8 mouse cellular contexts compared by ENCODE assay signal in genomic region chr9:44107557-44108179, GRCm38 (mm10). TPM values are rescaled to one million over a fixed set of nuclear protein-coding genes. Genes with fewer than 3 reads are reported as not detected.
DNase-seq lines count a peak whose midpoint lies in the region; ATAC-seq and TF ChIP-seq lines count a peak whose summit lies in the region.
"Had no signal": no experiment of that assay in that cellular context is flagged by ENCODE, and none has a peak within 500 bp of the region (broad histone marks: within the 10 kb centered on the region; RNA-seq: fewer than 3 reads in every experiment).

No protein-coding gene starts in this region.

- H3K9me3 ChIP-seq in heart, postnatal 0 days (replicated peaks; ENCODE audit: control insufficient read depth, low read length) = no peaks in the 10 kb centered on the region
- no peaks in the 10 kb centered on the region for H3K9me3 ChIP-seq in stomach, embryonic 14.5 days (ENCODE audit: control insufficient read depth, low read depth, low read length)

- DNase-seq in right cerebral cortex, postnatal 25 days = peak; percentile 39
- no peak for DNase-seq in right cerebral cortex, adult 2 months (ENCODE audit: low spot score in 2 of 2)
- DNase-seq in cerebellum, postnatal 25 days = peak; percentile 64 to 77
- no peak for DNase-seq in heart, postnatal 0 days (ENCODE audit: low spot score)
- DNase-seq in liver, adult 2 months (ENCODE audit: extremely low read depth, low read depth, low spot score) = no peak
- no peak for DNase-seq in frontal cortex, postnatal 14 days (ENCODE audit: low spot score in 2 of 2)

- H3K36me3 ChIP-seq in heart, postnatal 0 days (replicated peaks; ENCODE audit: control insufficient read depth, insufficient read depth, low read length) = no peaks in the 10 kb centered on the region; the same call in 1 of the 2 replicates
- H3K36me3 ChIP-seq in liver, adult 2 months (ENCODE audit: control insufficient read depth, insufficient read depth, low read length) = no peaks in the 10 kb centered on the region
- H3K36me3 ChIP-seq in stomach, embryonic 14.5 days (ENCODE audit: control insufficient read depth, insufficient read depth, low read length) = peaks cover 10% of the 10 kb centered on the region

- H3K27me3 ChIP-seq in heart, postnatal 0 days (ENCODE audit: control insufficient read depth, insufficient read depth, low read length) = no peaks in the 10 kb centered on the region
- no peaks in the 10 kb centered on the region for H3K27me3 ChIP-seq in liver, adult 2 months (ENCODE audit: control insufficient read depth, insufficient read depth, low read length)
- H3K27me3 ChIP-seq in stomach, embryonic 14.5 days (ENCODE audit: control insufficient read depth, insufficient read depth, low read length) = no peaks in the 10 kb centered on the region

- peaks cover 32% of the 10 kb centered on the region for H3K4me1 ChIP-seq in heart, postnatal 0 days (ENCODE audit: control insufficient read depth, insufficient read depth)
- peaks cover 2% of the 10 kb centered on the region; the same call in 1 of the 2 replicates for H3K4me1 ChIP-seq in liver, adult 2 months (ENCODE audit: control insufficient read depth, insufficient read depth, low read length)
- peaks cover 44% of the 10 kb centered on the region for H3K4me1 ChIP-seq in stomach, embryonic 14.5 days (ENCODE audit: control insufficient read depth, insufficient read depth, low read length)

- H3K9ac ChIP-seq in heart, postnatal 0 days (replicated peaks; ENCODE audit: low read depth, low read length) = peak overlapping the region; percentile 7; the same call in 1 of the 2 replicates
- H3K9ac ChIP-seq in liver, adult 2 months (ENCODE audit: low read depth, low read length) = peak overlapping the region; percentile 28
- H3K9ac ChIP-seq in stomach, embryonic 14.5 days (replicated peaks; ENCODE audit: low read depth, low read length) = no peak overlapping the region

- TF ChIP-seq EP300 in heart, postnatal 0 days (IDR thresholded peaks at IDR 0.05; ENCODE audit: low read depth) = no peak

- H3K4me3 ChIP-seq in heart, postnatal 0 days (ENCODE audit: low read depth, low read length) = peak overlapping the region; percentile 12; the same call in 1 of the 2 replicates
- H3K4me3 ChIP-seq in liver, adult 2 months (ENCODE audit: insufficient read depth, low read depth, low read length) = peak overlapping the region; percentile 32; the same call in 1 of the 2 replicates
- H3K4me3 ChIP-seq in stomach, embryonic 14.5 days (ENCODE audit: low read depth, low read length) = no peak overlapping the region; the same call in 1 of the 2 replicates

- peaks cover 5% of the 10 kb centered on the region; the same call in 1 of the 2 replicates for H3K79me2 ChIP-seq in liver, adult 2 months (ENCODE audit: control insufficient read depth, insufficient read depth, low read length)

- 36% methylated on average over 25 of the region's 25 CpGs for WGBS in heart, postnatal 0 days
- 81% methylated on average over 25 of the region's 25 CpGs for WGBS in liver, adult 2 months
- 46% methylated on average over 25 of the region's 25 CpGs for WGBS in stomach, embryonic 14.5 days

- TF ChIP-seq POLR2A in liver, adult 2 months (IDR thresholded peaks at IDR 0.05; ENCODE audit: extremely low read depth, insufficient read depth, low read length) = no peak

- peak overlapping the region; percentile 40 for H3K4me2 ChIP-seq in heart, postnatal 0 days (ENCODE audit: low read depth, low read length)
- peak overlapping the region; percentile 30; the same call in 1 of the 2 replicates for H3K4me2 ChIP-seq in stomach, embryonic 14.5 days (replicated peaks; ENCODE audit: low read depth, low read length)

- ATAC-seq in heart, postnatal 0 days (ENCODE audit: insufficient read depth, low read depth) = no peak
- no peak for ATAC-seq in stomach, embryonic 14.5 days (ENCODE audit: insufficient number of reproducible peaks, insufficient read depth, low FRiP score, low read depth)

- TF ChIP-seq CTCF in heart, postnatal 0 days (IDR thresholded peaks at IDR 0.05; ENCODE audit: low read depth) = peak; percentile 21; the same call in 1 of the 2 replicates
- peak; percentile 34; the same call in 1 of the 2 replicates for TF ChIP-seq CTCF in liver, adult 2 months (IDR thresholded peaks at IDR 0.05; ENCODE audit: low read depth, low read length)

- H3K27ac ChIP-seq in heart, postnatal 0 days (ENCODE audit: low read depth) = peak overlapping the region; percentile 68
- peak overlapping the region; percentile 6; the same call in 1 of the 2 replicates for H3K27ac ChIP-seq in liver, adult 2 months (replicated peaks; ENCODE audit: insufficient read depth, low read depth, low read length)
- H3K27ac ChIP-seq in stomach, embryonic 14.5 days (ENCODE audit: low read length) = peak overlapping the region; percentile 59; the same call in 1 of the 2 replicates

RNA-seq across cellular contexts. Expression of gene C1qtnf5, which starts 0.6 kb away (rescaled TPM):
- total RNA-seq in heart, postnatal 0 days (2014; rRNA removed; ENCODE audit: low replicate concordance) = 9.0 TPM in 2 replicates
- 4.1 and 4.5 TPM in 2 replicates for polyA plus RNA-seq in heart, postnatal 0 days (2015; fragmentation: Nextera tagmentation; extraction: Ambion mirVana)
- 2.7 and 3.0 TPM in 2 replicates for total RNA-seq in liver, adult 2 months (2014; rRNA removed)
- polyA plus RNA-seq in liver, adult 2 months (2012; rRNA removed) = 5.6 and 5.7 TPM in 2 replicates
- polyA plus RNA-seq in stomach, embryonic 14.5 days (2014; fragmentation: Nextera tagmentation; extraction: Ambion mirVana) = 2.3 and 2.8 TPM in 2 replicates
- total RNA-seq: neutrophil, adult 5-6 weeks had no signal

RNA-seq across cellular contexts. Expression of gene Gm49380, which starts 5.6 kb away (rescaled TPM):
- total RNA-seq in heart, postnatal 0 days (2014; rRNA removed; ENCODE audit: low replicate concordance) = not detected in 2 replicates
- polyA plus RNA-seq in heart, postnatal 0 days (2015; fragmentation: Nextera tagmentation; extraction: Ambion mirVana) = 0.10 TPM in 1 of 2 replicates, not detected in the other
- 0.09 TPM in 1 of 2 replicates, not detected in the other for total RNA-seq in liver, adult 2 months (2014; rRNA removed)
- not detected in 2 replicates for polyA plus RNA-seq in liver, adult 2 months (2012; rRNA removed)
- 0.43 and 0.52 TPM in 2 replicates for polyA plus RNA-seq in stomach, embryonic 14.5 days (2014; fragmentation: Nextera tagmentation; extraction: Ambion mirVana)
- total RNA-seq: neutrophil, adult 5-6 weeks had no signal

RNA-seq across cellular contexts. Expression of gene Rnf26, which starts 5.6 kb away (rescaled TPM):
- 13.0 and 16.6 TPM in 2 replicates for total RNA-seq in heart, postnatal 0 days (2014; rRNA removed; ENCODE audit: low replicate concordance)
- polyA plus RNA-seq in heart, postnatal 0 days (2015; fragmentation: Nextera tagmentation; extraction: Ambion mirVana) = 13.7 and 14.1 TPM in 2 replicates
- total RNA-seq in liver, adult 2 months (2014; rRNA removed) = 3.1 and 5.0 TPM in 2 replicates
- 16.7 and 19.0 TPM in 2 replicates for polyA plus RNA-seq in liver, adult 2 months (2012; rRNA removed)
- 61.7 and 66.7 TPM in 2 replicates for polyA plus RNA-seq in stomach, embryonic 14.5 days (2014; fragmentation: Nextera tagmentation; extraction: Ambion mirVana)

RNA-seq across cellular contexts. Expression of gene Mfrp, which starts 6.1 kb away (rescaled TPM):
- total RNA-seq in heart, postnatal 0 days (2014; rRNA removed; ENCODE audit: low replicate concordance) = not detected in 2 replicates
- polyA plus RNA-seq in heart, postnatal 0 days (2015; fragmentation: Nextera tagmentation; extraction: Ambion mirVana) = not detected in 2 replicates
- total RNA-seq in liver, adult 2 months (2014; rRNA removed) = under 0.01 TPM in 1 of 2 replicates, not detected in the other
- polyA plus RNA-seq in liver, adult 2 months (2012; rRNA removed) = not detected in 2 replicates
- 0.26 and 0.28 TPM in 2 replicates for polyA plus RNA-seq in stomach, embryonic 14.5 days (2014; fragmentation: Nextera tagmentation; extraction: Ambion mirVana)
- total RNA-seq: neutrophil, adult 5-6 weeks had no signal

RNA-seq across cellular contexts. Expression of gene Mcam, which starts 26.6 kb away (rescaled TPM):
- total RNA-seq in heart, postnatal 0 days (2014; rRNA removed; ENCODE audit: low replicate concordance) = 190 and 209 TPM in 2 replicates
- 47.1 and 54.2 TPM in 2 replicates for polyA plus RNA-seq in heart, postnatal 0 days (2015; fragmentation: Nextera tagmentation; extraction: Ambion mirVana)
- 3.6 and 6.7 TPM in 2 replicates for total RNA-seq in liver, adult 2 months (2014; rRNA removed)
- 4.2 and 4.5 TPM in 2 replicates for polyA plus RNA-seq in liver, adult 2 months (2012; rRNA removed)
- polyA plus RNA-seq in stomach, embryonic 14.5 days (2014; fragmentation: Nextera tagmentation; extraction: Ambion mirVana) = 53.0 and 54.3 TPM in 2 replicates

Comparison
In these comparisons a context has a peak if more than half of its experiments do, and no peak if none do; other contexts are left out.
1. DNase-seq: peak in right cerebral cortex, postnatal 25 days (single experiment) and cerebellum, postnatal 25 days (2 of 2); none in right cerebral cortex, adult 2 months (0 of 2), heart, postnatal 0 days (single experiment), liver, adult 2 months (single experiment) and frontal cortex, postnatal 14 days (0 of 2).
2. H3K27ac ChIP-seq: peak in every context shown above with its lines; median percentile 68 in heart, postnatal 0 days; 59 in stomach, embryonic 14.5 days; 6 in liver, adult 2 months.